Mouse (Mus musculus) left cerebral cortex, adult 9 months (tissue): ENCODE measurements at regions not wholly inside any gene's neighbourhood (a gene's known extent, or its start where the extent isn't known, plus 50 kb on each side); places are given as distances from the start of the nearest gene placed in this dataset.

ENCODE experiments used
- DNase-seq, 2 experiments: peaks; one replicate each; pipeline ENCODE4 v3.0.0; 2022; ENCODE audit warnings: low spot score in 2 of 2

- DNase-seq, result no peak
These were observed 139.3 kb upstream of the Kazn start for GRCm38 (mm10) chr4:142378452-142378851.

GRCm38 (mm10) chr4:142367774-142368173 is 128.6 kb upstream of the Kazn start:
- no peak for DNase-seq

- no peak for DNase-seq
These were observed 122.9 kb upstream of the Kazn start for GRCm38 (mm10) chr4:142362071-142362470.

- no peak for DNase-seq
These were observed 119.7 kb upstream of the Kazn start for GRCm38 (mm10) chr4:142358866-142359265.

- DNase-seq, result peak in 1 of 2 experiments; percentile 38
These were observed 116.2 kb upstream of the Kazn start for GRCm38 (mm10) chr4:142355387-142355786.

- DNase-seq, result no peak
These were observed 114.3 kb upstream of the Kazn start for GRCm38 (mm10) chr4:142353526-142353925.

- DNase-seq, result no peak
These were observed 112.6 kb upstream of the Kazn start for GRCm38 (mm10) chr4:142351831-142352230.

- no peak for DNase-seq
These were observed 111.8 kb upstream of the Kazn start for GRCm38 (mm10) chr4:142350986-142351385.

- no peak for DNase-seq
These were observed 109.7 kb upstream of the Kazn start for GRCm38 (mm10) chr4:142348910-142349309.

GRCm38 (mm10) chr4:142342482-142343206 is 103.4 kb upstream of the Kazn start:
- DNase-seq, result no peak

GRCm38 (mm10) chr4:142341305-142341704 is 102.1 kb upstream of the Kazn start:
- no peak for DNase-seq

GRCm38 (mm10) chr4:142340057-142340456 is 100.9 kb upstream of the Kazn start:
- DNase-seq, result no peak

GRCm38 (mm10) chr4:142337701-142338100 is 98.5 kb upstream of the Kazn start:
- no peak for DNase-seq

GRCm38 (mm10) chr4:142336943-142337342 is 97.7 kb upstream of the Kazn start:
- no peak for DNase-seq

GRCm38 (mm10) chr4:142334084-142334483 is 94.9 kb upstream of the Kazn start:
- no peak for DNase-seq

GRCm38 (mm10) chr4:142330599-142330998 is 91.4 kb upstream of the Kazn start:
- no peak for DNase-seq

- no peak for DNase-seq
These were observed 90.4 kb upstream of the Kazn start for GRCm38 (mm10) chr4:142329600-142329999.

- DNase-seq, result no peak
These were observed 87.3 kb upstream of the Kazn start for GRCm38 (mm10) chr4:142326511-142326910.

- DNase-seq, result no peak
These were observed 82.1 kb upstream of the Kazn start for GRCm38 (mm10) chr4:142321209-142321863.

GRCm38 (mm10) chr4:142310282-142310681 is 71.1 kb upstream of the Kazn start:
- DNase-seq, result no peak

- no peak for DNase-seq
These were observed 69.1 kb upstream of the Kazn start for GRCm38 (mm10) chr4:142308271-142308670.

- no peak for DNase-seq
These were observed 68.1 kb upstream of the Kazn start for GRCm38 (mm10) chr4:142307321-142307720.

- no peak for DNase-seq
These were observed 66.9 kb upstream of the Kazn start for GRCm38 (mm10) chr4:142306076-142306475.
